Mouse (Mus musculus) midbrain, postnatal 0 days (tissue): Measurements from ENCODE around the gene H3f3b. TPM values are rescaled to one million over a fixed set of nuclear protein-coding genes. Genes with fewer than 3 reads are reported as not detected.

Source experiments
- ATAC-seq: fragments of 200-750 bp; cut with Nextera tagmentation; 2 replicates; pipeline ENCODE4 v1.8.0; 2017; ENCODE audit warnings: moderate number of reproducible peaks, mild to moderate bottlenecking, moderate TSS enrichment, moderate library complexity; ENCODE audit not compliant: low FRiP score
- DNase-seq: peaks from one replicate; pipeline ENCODE4 v3.0.0-alpha.2; 2015; ENCODE audit warnings: low spot score
- H3K27ac ChIP-seq: fragments of 300-500 bp; sonication (generic); 2 replicates; pipeline ENCODE4 v1.5.1; 2014; ENCODE audit warnings: low read depth, mild to moderate bottlenecking, low read length, mixed read lengths
- H3K27me3 ChIP-seq: fragments of 300-500 bp; sonication (generic); 2 replicates; pipeline ENCODE4 v1.6.1; 2014; ENCODE audit warnings: low read length, control low read depth, mixed read lengths; ENCODE audit not compliant: insufficient read depth
- H3K36me3 ChIP-seq: fragments of 300-500 bp; sonication (generic); 2 replicates; pipeline ENCODE4 v1.6.1; 2014; ENCODE audit warnings: low read length, control low read depth, mixed read lengths; ENCODE audit not compliant: insufficient read depth
- H3K4me1 ChIP-seq: fragments of 300-500 bp; sonication (generic); 2 replicates; pipeline ENCODE4 v1.6.1; 2014; ENCODE audit warnings: mild to moderate bottlenecking, control low read depth, antibody characterized with exemption, low read length, mixed read lengths; ENCODE audit not compliant: insufficient read depth
- H3K4me2 ChIP-seq: fragments of 300-500 bp; sonication (generic); 2 replicates; pipeline ENCODE4 v1.6.1; 2014; ENCODE audit warnings: low read depth, mild to moderate bottlenecking, low read length, mixed read lengths; ENCODE audit not compliant: poor library complexity, severe bottlenecking
- H3K4me3 ChIP-seq: fragments of 300-500 bp; sonication (generic); 2 replicates; pipeline ENCODE4 v1.5.1; 2014; ENCODE audit warnings: low read depth, mild to moderate bottlenecking, low read length, moderate library complexity
- H3K9ac ChIP-seq: fragments of 300-500 bp; sonication (generic); replicated peaks from 2 replicates; pipeline ENCODE4 v1.6.1; 2014; ENCODE audit warnings: mild to moderate bottlenecking, low read length, moderate library complexity, mixed read lengths; ENCODE audit not compliant: poor library complexity, severe bottlenecking
- H3K9me3 ChIP-seq: fragments of 300-500 bp; sonication (generic); 2 replicates; pipeline ENCODE4 v1.6.1; 2016; ENCODE audit warnings: low read length, control low read depth
- CTCF ChIP-seq: IDR thresholded peaks from 2 replicates; pipeline ENCODE4 v1.5.1; 2016; ENCODE audit warnings: antibody characterized with exemption, mild to moderate bottlenecking
- WGBS: fragments of 180-500 bp; shearing (Covaris S2); extraction: QIAGEN DNeasy Blood & Tissue Kit; methylation state at CpG from one replicate; pipeline ENCODE4 v1.1.7; 2014; 5-methylcytosine and 5-hydroxymethylcytosine counted together
- polyA plus RNA-seq: library from polyadenylated mRNA; unstranded; fragments of >200 nt; fragmentation: Nextera tagmentation; extraction: Ambion mirVana; gene quantifications from 2 replicates; pipeline ENCODE4 v1.2.1, GENCODE M21; 2015
- total RNA-seq: library from RNA; depleted of rRNA; stranded (reverse); fragments of >200 nt; gene quantifications from 2 replicates; pipeline ENCODE4 v1.2.3, GENCODE M21; 2014

H3f3b gene
- total and polyA plus RNA-seq, 2 experiments from 2014 or later: 568 to 2,254 TPM

DNA sequence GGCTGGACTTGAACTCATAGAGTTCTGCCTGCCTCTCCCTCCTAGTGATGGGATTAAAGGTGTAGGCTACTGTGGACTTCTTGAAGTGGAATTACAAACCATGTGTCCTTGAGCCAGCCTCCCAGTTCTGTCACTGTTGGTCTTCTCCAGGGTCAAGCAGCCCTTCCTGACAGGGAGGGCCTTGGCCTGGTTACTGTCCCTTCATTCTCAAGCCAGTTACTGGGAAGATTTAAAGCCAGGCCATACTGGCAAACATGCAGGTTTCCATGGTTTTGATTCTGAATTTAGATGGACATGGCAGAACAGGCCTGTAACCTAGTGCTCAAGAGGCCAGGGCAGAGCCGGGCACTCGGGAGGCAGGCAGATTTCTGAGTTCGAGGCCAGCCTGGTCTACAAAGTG is 32.5 kb downstream of the H3f3b start:
- ATAC-seq: no peak
- H3K27ac ChIP-seq: no peak overlapping the region
- WGBS: 93% methylated on average over 3 of the region's 3 CpGs

GRCm38 (mm10) chr11:115992098-115992497 is 35.7 kb downstream of the H3f3b start:
- no peak overlapping the region for H3K4me3 ChIP-seq
- DNase-seq: no peak
- no peaks in the 10 kb centered on the region for H3K9me3 ChIP-seq
- no peak for TF ChIP-seq CTCF
- no peaks in the 10 kb centered on the region for H3K27me3 ChIP-seq
- no peak for ATAC-seq
- no peak overlapping the region for H3K27ac ChIP-seq
- no peaks in the 10 kb centered on the region for H3K4me1 ChIP-seq
- H3K4me2 ChIP-seq: no peak overlapping the region
- WGBS: 69% methylated on average over 4 of the region's 4 CpGs
- no peak overlapping the region for H3K9ac ChIP-seq
- H3K36me3 ChIP-seq: no peaks in the 10 kb centered on the region

More for the DNA sequence above, 32.5 kb downstream of the H3f3b start:
- TF ChIP-seq CTCF: no peak
- H3K4me1 ChIP-seq: no peaks in the 10 kb centered on the region
- H3K4me3 ChIP-seq: no peak overlapping the region
- no peak overlapping the region for H3K9ac ChIP-seq
- H3K4me2 ChIP-seq: no peak overlapping the region
- DNase-seq: no peak
- no peaks in the 10 kb centered on the region for H3K9me3 ChIP-seq
- H3K36me3 ChIP-seq: no peaks in the 10 kb centered on the region
- H3K27me3 ChIP-seq: no peaks in the 10 kb centered on the region

GRCm38 (mm10) chr11:115989686-115990085 is 38.1 kb downstream of the H3f3b start:
- DNase-seq: no peak
- ATAC-seq: no peak
- no peaks in the 10 kb centered on the region for H3K4me1 ChIP-seq
- no peak overlapping the region for H3K4me3 ChIP-seq
- no peaks in the 10 kb centered on the region for H3K36me3 ChIP-seq
- H3K27ac ChIP-seq: no peak overlapping the region
- H3K9ac ChIP-seq: no peak overlapping the region
- 40% methylated on average over 15 of the region's 15 CpGs for WGBS
- no peak for TF ChIP-seq CTCF
- H3K27me3 ChIP-seq: no peaks in the 10 kb centered on the region
- H3K4me2 ChIP-seq: no peak overlapping the region
- H3K9me3 ChIP-seq: no peaks in the 10 kb centered on the region

GRCm38 (mm10) chr11:115983291-115983690 is 44.5 kb downstream of the H3f3b start:
- no peak overlapping the region for H3K4me2 ChIP-seq
- H3K27me3 ChIP-seq: no peaks in the 10 kb centered on the region
- H3K4me3 ChIP-seq: no peak overlapping the region
- no peak for ATAC-seq
- H3K36me3 ChIP-seq: no peaks in the 10 kb centered on the region
- no peak for DNase-seq
- WGBS: 86% methylated on average over 7 of the region's 8 CpGs
- H3K9ac ChIP-seq: no peak overlapping the region
- no peak for TF ChIP-seq CTCF
- H3K27ac ChIP-seq: no peak overlapping the region
- no peaks in the 10 kb centered on the region for H3K9me3 ChIP-seq
- no peaks in the 10 kb centered on the region for H3K4me1 ChIP-seq

- ATAC-seq: no peak
- no peak overlapping the region for H3K9ac ChIP-seq
- no peaks in the 10 kb centered on the region for H3K27me3 ChIP-seq
- no peaks in the 10 kb centered on the region for H3K36me3 ChIP-seq
- no peaks in the 10 kb centered on the region for H3K4me1 ChIP-seq
- no peak for TF ChIP-seq CTCF
- H3K9me3 ChIP-seq: no peaks in the 10 kb centered on the region
- no peak overlapping the region for H3K27ac ChIP-seq
- no peak overlapping the region for H3K4me2 ChIP-seq
- no peak for DNase-seq
- H3K4me3 ChIP-seq: no peak overlapping the region
- 84% methylated on average over 15 of the region's 15 CpGs for WGBS
These were observed 45.3 kb downstream of the H3f3b start for GRCm38 (mm10) chr11:115982472-115982871.

GRCm38 (mm10) chr11:115975544-115975943 is 52.2 kb downstream of the H3f3b start:
- Histone ChIP-seq H3K4me1 (no peaks in the 10 kb centered on the region; the same call in 1 of the 2 replicates), H3K9me3 (no peaks in the 10 kb centered on the region), H3K27ac (no peak overlapping the region), H3K9ac (no peak overlapping the region), H3K4me2 (peak overlapping the region; percentile 62; the same call in 1 of the 2 replicates), H3K27me3 (peaks cover 24% of the 10 kb centered on the region), H3K36me3 (no peaks in the 10 kb centered on the region), H3K4me3 (no peak overlapping the region)
- ATAC-seq (no peak), DNase-seq (no peak)
- 31% methylated on average over 12 of the region's 12 CpGs for WGBS
- TF ChIP-seq CTCF: no peak
